Mouse (Mus musculus) cerebellum, adult 2 months (tissue): ENCODE results near the gene Cacng8.

Experiments
- CTCF ChIP-seq: fragments of 200-500 bp; IDR thresholded peaks from 2 replicates; pipeline ENCODE4 v1.5.1; 2011; ENCODE audit warnings: low read depth, mild to moderate bottlenecking, control low read depth, low read length, moderate library complexity, borderline replicate concordance; ENCODE audit not compliant: insufficient read depth
- POLR2A ChIP-seq: fragments of 200-500 bp; IDR thresholded peaks from 2 replicates; pipeline ENCODE4 v1.6.1; 2011; ENCODE audit warnings: low read length, control low read depth, borderline replicate concordance; ENCODE audit not compliant: insufficient read depth

DNA sequence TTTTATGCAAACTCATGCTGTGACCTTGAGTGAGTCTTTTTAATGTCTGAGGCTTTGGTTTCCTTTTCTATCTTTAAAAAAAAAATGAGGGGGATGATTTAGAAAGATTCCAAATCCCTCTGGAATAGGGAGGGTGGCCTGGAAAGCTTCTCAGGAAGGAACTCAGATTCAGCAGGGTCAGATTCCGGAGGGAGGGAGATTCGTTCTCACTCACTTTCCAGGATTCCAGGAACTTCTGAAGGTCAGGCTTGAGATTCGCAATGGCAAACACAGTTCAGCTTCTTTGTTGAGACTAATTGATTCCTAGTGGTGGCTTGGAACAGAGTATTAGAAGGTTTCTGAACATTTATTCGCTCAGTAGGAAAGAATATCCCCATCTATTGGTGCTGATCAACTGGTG lies 20.1 kb upstream of the Cacng8 start:
- TF ChIP-seq CTCF (no peak), POLR2A (no peak)
